In the genomic region with DNA sequence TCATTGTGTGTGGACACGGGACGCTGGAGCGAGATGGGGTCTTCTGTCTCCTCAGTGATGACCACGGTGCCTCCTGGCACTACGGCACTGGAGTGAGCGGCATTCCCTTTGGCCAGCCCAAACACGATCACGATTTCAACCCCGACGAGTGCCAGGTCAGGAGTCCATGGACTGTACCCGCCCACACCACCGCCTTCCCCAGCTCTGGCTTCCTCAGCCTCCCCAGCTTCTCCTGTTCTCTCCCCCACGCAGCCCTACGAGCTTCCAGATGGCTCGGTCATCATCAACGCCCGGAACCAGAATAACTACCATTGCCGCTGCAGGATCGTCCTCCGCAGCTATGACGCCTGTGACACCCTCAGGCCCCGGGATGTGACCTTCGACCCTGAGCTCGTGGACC, we compare ENCODE assay signal across 14 mouse cellular contexts. TPM values are rescaled to one million over a fixed set of nuclear protein-coding genes. Genes with fewer than 3 reads are reported as not detected.
DNase-seq lines count a peak whose midpoint lies in the region; ATAC-seq and TF ChIP-seq lines count a peak whose summit lies in the region.
"Had no signal": no experiment of that assay in that cellular context is flagged by ENCODE, and none has a peak within 500 bp of the region (broad histone marks: within the 10 kb centered on the region; RNA-seq: fewer than 3 reads in every experiment).

No protein-coding gene starts in this region.

- H3K9me3 ChIP-seq in forebrain, embryonic 14.5 days (replicated peaks; ENCODE audit: control insufficient read depth, low read length): no peaks in the 10 kb centered on the region
- H3K9me3 ChIP-seq in forebrain, embryonic 11.5 days (ENCODE audit: control insufficient read depth, low read length): no peaks in the 10 kb centered on the region
- no peaks in the 10 kb centered on the region for H3K9me3 ChIP-seq in midbrain, embryonic 10.5 days (replicated peaks)
- H3K9me3 ChIP-seq in midbrain, embryonic 16.5 days (replicated peaks; ENCODE audit: control insufficient read depth, low read length, poor library complexity, severe bottlenecking): no peaks in the 10 kb centered on the region
- H3K9me3 ChIP-seq in liver, embryonic 15.5 days (replicated peaks): no peaks in the 10 kb centered on the region
- H3K9me3 ChIP-seq: neural tube, embryonic 15.5 days had no signal

- peak overlapping the region; percentile 30; the same call in 1 of the 2 replicates for H3K27ac ChIP-seq in forebrain, embryonic 14.5 days (ENCODE audit: low read depth, low read length)
- no peak overlapping the region for H3K27ac ChIP-seq in forebrain, embryonic 11.5 days (ENCODE audit: low read depth, low read length)
- 0 out of 2 replicates have a peak overlapping the region, but pooled peaks have one; percentile 9 for H3K27ac ChIP-seq in midbrain, embryonic 10.5 days (replicated peaks)
- no peak overlapping the region for H3K27ac ChIP-seq in midbrain, embryonic 16.5 days (ENCODE audit: low read length)
- H3K27ac ChIP-seq in kidney, adult 2 months (ENCODE audit: insufficient read depth, low read depth, low read length): peak overlapping the region; percentile 53
- peak overlapping the region; percentile 58; the same call in 1 of the 2 replicates for H3K27ac ChIP-seq in liver, embryonic 15.5 days (replicated peaks)
- H3K27ac ChIP-seq in cerebellum, adult 2 months (ENCODE audit: insufficient read depth, low read length): no peak overlapping the region
- H3K27ac ChIP-seq: neural tube, embryonic 15.5 days had no signal

- intact Hi-C loops in left cerebral cortex, postnatal 14 days (cut with DNase I): no loop called here

- peaks cover 7% of the 10 kb centered on the region; the same call in 1 of the 2 replicates for H3K4me1 ChIP-seq in forebrain, embryonic 14.5 days (ENCODE audit: control insufficient read depth, insufficient read depth, low read length)
- H3K4me1 ChIP-seq in forebrain, embryonic 11.5 days (replicated peaks; ENCODE audit: control insufficient read depth, insufficient read depth, low read length): 0 out of 2 replicates have a peak, but pooled peaks cover 4% of the 10 kb centered on the region
- peaks cover 35% of the 10 kb centered on the region for H3K4me1 ChIP-seq in midbrain, embryonic 10.5 days
- peaks cover 7% of the 10 kb centered on the region for H3K4me1 ChIP-seq in midbrain, embryonic 16.5 days (ENCODE audit: control insufficient read depth, insufficient read depth, low read length)
- H3K4me1 ChIP-seq in kidney, adult 2 months (ENCODE audit: control insufficient read depth, insufficient read depth, low read length): peaks cover 5% of the 10 kb centered on the region; the same call in 1 of the 2 replicates
- H3K4me1 ChIP-seq in liver, embryonic 15.5 days (replicated peaks): peaks cover 42% of the 10 kb centered on the region
- H3K4me1 ChIP-seq in cerebellum, adult 2 months (ENCODE audit: control insufficient read depth, insufficient read depth, low read length): no peaks in the 10 kb centered on the region; the same call in 1 of the 2 replicates

- no peak overlapping the region for H3K9ac ChIP-seq in forebrain, embryonic 14.5 days (ENCODE audit: low read length)
- no peak overlapping the region for H3K9ac ChIP-seq in forebrain, embryonic 11.5 days (ENCODE audit: low read length)
- no peak overlapping the region for H3K9ac ChIP-seq in midbrain, embryonic 16.5 days (ENCODE audit: low read depth, low read length)
- H3K9ac ChIP-seq in liver, embryonic 15.5 days: 0 out of 2 replicates have a peak overlapping the region, but pooled peaks have one; percentile 18
- H3K9ac ChIP-seq: neural tube, embryonic 15.5 days had no signal

- H3K36me3 ChIP-seq in forebrain, embryonic 14.5 days (ENCODE audit: control insufficient read depth, insufficient read depth, low read length): 0 out of 2 replicates have a peak, but pooled peaks cover 6% of the 10 kb centered on the region
- H3K36me3 ChIP-seq in forebrain, embryonic 11.5 days (ENCODE audit: control insufficient read depth, insufficient read depth, low read length): no peaks in the 10 kb centered on the region
- 0 out of 2 replicates have a peak, but pooled peaks cover 15% of the 10 kb centered on the region for H3K36me3 ChIP-seq in midbrain, embryonic 10.5 days
- peaks cover 9% of the 10 kb centered on the region; the same call in 1 of the 2 replicates for H3K36me3 ChIP-seq in midbrain, embryonic 16.5 days (ENCODE audit: control insufficient read depth, insufficient read depth, low read length)
- H3K36me3 ChIP-seq in kidney, adult 2 months (ENCODE audit: control insufficient read depth, insufficient read depth, low read length): peaks cover 6% of the 10 kb centered on the region; the same call in 1 of the 2 replicates
- H3K36me3 ChIP-seq in liver, embryonic 15.5 days (replicated peaks): 0 out of 2 replicates have a peak, but pooled peaks cover 4% of the 10 kb centered on the region

- TF ChIP-seq POLR2A in kidney, adult 2 months (IDR thresholded peaks at IDR 0.05; ENCODE audit: low read depth, low read length): no peak
- TF ChIP-seq POLR2A in cerebellum, adult 2 months (IDR thresholded peaks at IDR 0.05; ENCODE audit: borderline replicate concordance, insufficient read depth, low read length): no peak

- no peak for TF ChIP-seq CTCF in kidney, adult 2 months (conservative IDR thresholded peaks at IDR 0.05; ENCODE audit: insufficient read depth, insufficient read length, low read depth, low read length)
- no peak for TF ChIP-seq CTCF in cerebellum, adult 2 months (IDR thresholded peaks at IDR 0.05; ENCODE audit: borderline replicate concordance, insufficient read depth, low read depth, low read length)

- WGBS in forebrain, embryonic 14.5 days: 80% methylated on average over 24 of the region's 24 CpGs
- WGBS in forebrain, embryonic 11.5 days: 64% methylated on average over 24 of the region's 24 CpGs
- WGBS in midbrain, embryonic 10.5 days: 71% methylated on average over 24 of the region's 24 CpGs
- 70% methylated on average over 24 of the region's 24 CpGs for WGBS in midbrain, embryonic 16.5 days
- WGBS in kidney, adult 2 months: 39% methylated on average over 24 of the region's 24 CpGs
- WGBS in liver, embryonic 15.5 days (ENCODE audit: insufficient replicate concordance): 70% methylated on average over 24 of the region's 24 CpGs
- WGBS in cerebellum, adult 2 months: 58% methylated on average over 24 of the region's 24 CpGs

- no peaks in the 10 kb centered on the region for H3K27me3 ChIP-seq in forebrain, embryonic 14.5 days (replicated peaks; ENCODE audit: control insufficient read depth, insufficient read depth, low read length)
- no peaks in the 10 kb centered on the region for H3K27me3 ChIP-seq in forebrain, embryonic 11.5 days (ENCODE audit: control insufficient read depth, insufficient read depth, low read length)
- H3K27me3 ChIP-seq in midbrain, embryonic 10.5 days (ENCODE audit: low read depth, poor library complexity, severe bottlenecking): peaks cover 9% of the 10 kb centered on the region; the same call in 1 of the 2 replicates
- H3K27me3 ChIP-seq in midbrain, embryonic 16.5 days (ENCODE audit: control insufficient read depth, insufficient read depth, low read depth, low read length): no peaks in the 10 kb centered on the region
- H3K27me3 ChIP-seq in kidney, adult 2 months (replicated peaks; ENCODE audit: control insufficient read depth, insufficient read depth, low read length): no peaks in the 10 kb centered on the region
- no peaks in the 10 kb centered on the region for H3K27me3 ChIP-seq in liver, embryonic 15.5 days
- H3K27me3 ChIP-seq in cerebellum, adult 2 months (ENCODE audit: control insufficient read depth, insufficient read depth, low read length): no peaks in the 10 kb centered on the region
- H3K27me3 ChIP-seq: neural tube, embryonic 15.5 days had no signal

- DNase-seq in forebrain, embryonic 14.5 days (ENCODE audit: low spot score): no peak
- DNase-seq in forebrain, embryonic 11.5 days (ENCODE audit: low spot score): no peak
- no peak for DNase-seq in midbrain, embryonic 10.5 days (ENCODE audit: low spot score)
- peak; percentile 83 for DNase-seq in kidney, adult 2 months
- no peak for DNase-seq in cerebellum, adult 2 months
- DNase-seq in left cerebral cortex, postnatal 14 days (ENCODE audit: low spot score in 2 of 2): no peak
- DNase-seq: B cell, adult 2 months had no signal

- no peak overlapping the region for H3K4me2 ChIP-seq in forebrain, embryonic 14.5 days (ENCODE audit: low read length)
- H3K4me2 ChIP-seq in forebrain, embryonic 11.5 days (ENCODE audit: low read depth, low read length, severe bottlenecking): no peak overlapping the region
- H3K4me2 ChIP-seq in midbrain, embryonic 16.5 days (ENCODE audit: low read length): no peak overlapping the region
- peak overlapping the region; percentile 47 for H3K4me2 ChIP-seq in liver, embryonic 15.5 days
- H3K4me2 ChIP-seq: neural tube, embryonic 15.5 days had no signal

- H3K4me3 ChIP-seq in forebrain, embryonic 14.5 days (ENCODE audit: low read depth, low read length): no peak overlapping the region
- H3K4me3 ChIP-seq in forebrain, embryonic 11.5 days (ENCODE audit: low read depth, low read length): no peak overlapping the region
- H3K4me3 ChIP-seq in midbrain, embryonic 10.5 days: peak overlapping the region; percentile 18; the same call in 1 of the 2 replicates
- no peak overlapping the region for H3K4me3 ChIP-seq in midbrain, embryonic 16.5 days (ENCODE audit: low read depth, low read length)
- H3K4me3 ChIP-seq in kidney, adult 2 months (ENCODE audit: insufficient read depth, low read depth, low read length): peak overlapping the region; percentile 45
- H3K4me3 ChIP-seq in liver, embryonic 15.5 days (replicated peaks): peak overlapping the region; percentile 11; the same call in 1 of the 2 replicates
- no peak overlapping the region for H3K4me3 ChIP-seq in cerebellum, adult 2 months (replicated peaks; ENCODE audit: insufficient read depth, low read depth, low read length)
- H3K4me3 ChIP-seq: neural tube, embryonic 15.5 days had no signal

- no peak for ATAC-seq in forebrain, embryonic 14.5 days
- ATAC-seq in forebrain, embryonic 11.5 days (replicated peaks; ENCODE audit: low FRiP score): no peak
- no peak for ATAC-seq in midbrain, embryonic 16.5 days
- ATAC-seq in liver, embryonic 15.5 days (ENCODE audit: insufficient read depth): no peak

RNA-seq across cellular contexts. Expression of a gene that starts 3.0 kb away (rescaled TPM):
- 16.2 and 20.0 TPM in 2 replicates for polyA plus RNA-seq in forebrain, embryonic 14.5 days (2014; fragmentation: Nextera tagmentation; extraction: Ambion mirVana)
- 12.8 and 13.4 TPM in 2 replicates for polyA plus RNA-seq in forebrain, embryonic 11.5 days (2014; fragmentation: Nextera tagmentation; extraction: Ambion mirVana)
- polyA plus RNA-seq in midbrain, embryonic 10.5 days (2016; fragmentation: Nextera tagmentation; extraction: Ambion mirVana): 16.1 and 19.2 TPM in 2 replicates
- 38.6 and 42.3 TPM in 2 replicates for polyA plus RNA-seq in midbrain, embryonic 16.5 days (2015; fragmentation: Nextera tagmentation; extraction: Ambion mirVana)
- polyA plus RNA-seq in kidney, adult 2 months (2012; rRNA removed): 448 and 498 TPM in 2 replicates
- polyA plus RNA-seq in liver, embryonic 15.5 days (2015; fragmentation: Nextera tagmentation; extraction: Ambion mirVana): 17.1 and 19.8 TPM in 2 replicates
- 58.7 and 60.9 TPM in 2 replicates for polyA plus RNA-seq in cerebellum, adult 2 months (2012; rRNA removed)
- 10 to 100 TPM; 32.1 to 32.8 TPM for total RNA-seq in left cerebral cortex, postnatal 14 days (2021)

RNA-seq across cellular contexts. Expression of a gene that starts 19.8 kb away (rescaled TPM):
- polyA plus RNA-seq in forebrain, embryonic 14.5 days (2014; fragmentation: Nextera tagmentation; extraction: Ambion mirVana): not detected in 2 replicates
- not detected in 2 replicates for polyA plus RNA-seq in forebrain, embryonic 11.5 days (2014; fragmentation: Nextera tagmentation; extraction: Ambion mirVana)
- polyA plus RNA-seq in midbrain, embryonic 10.5 days (2016; fragmentation: Nextera tagmentation; extraction: Ambion mirVana): not detected in 2 replicates
- 0.09 TPM in 1 of 2 replicates, not detected in the other for polyA plus RNA-seq in midbrain, embryonic 16.5 days (2015; fragmentation: Nextera tagmentation; extraction: Ambion mirVana)
- polyA plus RNA-seq in kidney, adult 2 months (2012; rRNA removed): 73.5 and 88.1 TPM in 2 replicates
- polyA plus RNA-seq in liver, embryonic 15.5 days (2015; fragmentation: Nextera tagmentation; extraction: Ambion mirVana): 3.0 and 3.1 TPM in 2 replicates
- 0.05 TPM in 1 of 2 replicates, not detected in the other for polyA plus RNA-seq in cerebellum, adult 2 months (2012; rRNA removed)
- under 1 TPM; 0.38 to 0.40 TPM for total RNA-seq in left cerebral cortex, postnatal 14 days (2021)
- total RNA-seq: heart, adult 8-10 months had no signal
- polyA plus RNA-seq: macrophage; neural tube, embryonic 15.5 days had no signal

RNA-seq across cellular contexts. Expression of a gene that starts 25.0 kb away (rescaled TPM):
- 0.15 TPM in 1 of 2 replicates, not detected in the other for polyA plus RNA-seq in forebrain, embryonic 14.5 days (2014; fragmentation: Nextera tagmentation; extraction: Ambion mirVana)
- 0.24 TPM in 1 of 2 replicates, not detected in the other for polyA plus RNA-seq in forebrain, embryonic 11.5 days (2014; fragmentation: Nextera tagmentation; extraction: Ambion mirVana)
- 0.19 TPM in 1 of 2 replicates, not detected in the other for polyA plus RNA-seq in midbrain, embryonic 10.5 days (2016; fragmentation: Nextera tagmentation; extraction: Ambion mirVana)
- 0.24 TPM in 1 of 2 replicates, not detected in the other for polyA plus RNA-seq in midbrain, embryonic 16.5 days (2015; fragmentation: Nextera tagmentation; extraction: Ambion mirVana)
- polyA plus RNA-seq in kidney, adult 2 months (2012; rRNA removed): 38.8 and 56.5 TPM in 2 replicates
- 0.06 and 0.14 TPM in 2 replicates for polyA plus RNA-seq in liver, embryonic 15.5 days (2015; fragmentation: Nextera tagmentation; extraction: Ambion mirVana)
- 4.6 and 9.2 TPM in 2 replicates for polyA plus RNA-seq in cerebellum, adult 2 months (2012; rRNA removed)
- 1 to 10 TPM; 3.3 to 3.5 TPM for total RNA-seq in left cerebral cortex, postnatal 14 days (2021)

RNA-seq across cellular contexts. Expression of a gene that starts 35.7 kb away (rescaled TPM):
- polyA plus RNA-seq in forebrain, embryonic 14.5 days (2014; fragmentation: Nextera tagmentation; extraction: Ambion mirVana): not detected in 2 replicates
- not detected in 2 replicates for polyA plus RNA-seq in forebrain, embryonic 11.5 days (2014; fragmentation: Nextera tagmentation; extraction: Ambion mirVana)
- polyA plus RNA-seq in midbrain, embryonic 10.5 days (2016; fragmentation: Nextera tagmentation; extraction: Ambion mirVana): 0.27 TPM in 1 of 2 replicates, not detected in the other
- not detected in 2 replicates for polyA plus RNA-seq in midbrain, embryonic 16.5 days (2015; fragmentation: Nextera tagmentation; extraction: Ambion mirVana)
- polyA plus RNA-seq in kidney, adult 2 months (2012; rRNA removed): not detected in 2 replicates
- 0.32 TPM in 1 of 2 replicates, not detected in the other for polyA plus RNA-seq in liver, embryonic 15.5 days (2015; fragmentation: Nextera tagmentation; extraction: Ambion mirVana)
- polyA plus RNA-seq in cerebellum, adult 2 months (2012; rRNA removed): not detected in 2 replicates
- total RNA-seq in left cerebral cortex, postnatal 14 days (2021): not detected
- total RNA-seq: heart, adult 8-10 months; layer of hippocampus, postnatal 25 days had no signal
- polyA plus RNA-seq: macrophage; neural tube, embryonic 15.5 days; spleen, adult 2 months had no signal

RNA-seq across cellular contexts. Expression of a gene that starts 35.8 kb away (rescaled TPM):
- 62.5 and 76.9 TPM in 2 replicates for polyA plus RNA-seq in forebrain, embryonic 14.5 days (2014; fragmentation: Nextera tagmentation; extraction: Ambion mirVana)
- 90.4 and 96.8 TPM in 2 replicates for polyA plus RNA-seq in forebrain, embryonic 11.5 days (2014; fragmentation: Nextera tagmentation; extraction: Ambion mirVana)
- polyA plus RNA-seq in midbrain, embryonic 10.5 days (2016; fragmentation: Nextera tagmentation; extraction: Ambion mirVana): 88.0 and 91.9 TPM in 2 replicates
- polyA plus RNA-seq in midbrain, embryonic 16.5 days (2015; fragmentation: Nextera tagmentation; extraction: Ambion mirVana): 99.8 and 102 TPM in 2 replicates
- polyA plus RNA-seq in kidney, adult 2 months (2012; rRNA removed): 134 and 169 TPM in 2 replicates
- 14.6 and 15.1 TPM in 2 replicates for polyA plus RNA-seq in liver, embryonic 15.5 days (2015; fragmentation: Nextera tagmentation; extraction: Ambion mirVana)
- polyA plus RNA-seq in cerebellum, adult 2 months (2012; rRNA removed): 174 and 182 TPM in 2 replicates
- 100 to 1,000 TPM; 166 to 171 TPM for total RNA-seq in left cerebral cortex, postnatal 14 days (2021)

Comparison
In these comparisons a context has a peak if more than half of its experiments do, and no peak if none do; other contexts are left out.
1. H3K27ac ChIP-seq: peak in forebrain, embryonic 14.5 days (single experiment), midbrain, embryonic 10.5 days (single experiment), kidney, adult 2 months (single experiment) and liver, embryonic 15.5 days (single experiment); none in forebrain, embryonic 11.5 days (single experiment), midbrain, embryonic 16.5 days (single experiment) and cerebellum, adult 2 months (single experiment).
2. H3K4me3 ChIP-seq: peak in midbrain, embryonic 10.5 days (single experiment), kidney, adult 2 months (single experiment) and liver, embryonic 15.5 days (single experiment); none in forebrain, embryonic 14.5 days (single experiment), forebrain, embryonic 11.5 days (single experiment), midbrain, embryonic 16.5 days (single experiment) and cerebellum, adult 2 months (single experiment).
3. RNA of a gene that starts 19.8 kb away (polyA plus RNA-seq): 73.5 to 88.1 TPM in kidney, adult 2 months; 3.0 to 3.1 TPM in liver, embryonic 15.5 days, 0.09 TPM in midbrain, embryonic 16.5 days, not detected in forebrain, embryonic 11.5 days, 0.05 TPM in cerebellum, adult 2 months, not detected in midbrain, embryonic 10.5 days and not detected in forebrain, embryonic 14.5 days; every median in the first group is over 10 times any median in the second.